Mouse (Mus musculus) A20 (cell line): ENCODE results near the gene Spsb3.

Experiments
- DNase-seq: peaks from one replicate; pipeline ENCODE4 v3.0.0-alpha.2; 2011; ENCODE audit warnings: low read depth, low spot score

Gene Spsb3

DNA sequence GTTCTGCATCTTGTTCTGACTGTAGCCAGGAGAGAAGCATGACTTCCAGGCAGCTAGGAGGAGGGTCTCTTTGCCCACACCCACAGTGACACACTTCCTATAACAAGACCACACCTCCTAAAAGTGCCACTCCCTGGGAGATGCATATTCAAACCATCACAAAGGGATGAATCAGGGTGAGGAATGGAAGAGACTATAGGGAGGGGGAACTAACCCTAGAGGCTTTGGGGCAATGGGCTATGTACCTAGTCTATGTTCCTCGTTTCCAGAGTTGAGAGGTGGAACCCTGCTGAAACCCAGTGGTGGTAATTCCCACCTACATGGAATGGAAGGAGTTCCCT is 12.1 kb upstream of the Spsb3 start:
- DNase-seq = no peak

DNA sequence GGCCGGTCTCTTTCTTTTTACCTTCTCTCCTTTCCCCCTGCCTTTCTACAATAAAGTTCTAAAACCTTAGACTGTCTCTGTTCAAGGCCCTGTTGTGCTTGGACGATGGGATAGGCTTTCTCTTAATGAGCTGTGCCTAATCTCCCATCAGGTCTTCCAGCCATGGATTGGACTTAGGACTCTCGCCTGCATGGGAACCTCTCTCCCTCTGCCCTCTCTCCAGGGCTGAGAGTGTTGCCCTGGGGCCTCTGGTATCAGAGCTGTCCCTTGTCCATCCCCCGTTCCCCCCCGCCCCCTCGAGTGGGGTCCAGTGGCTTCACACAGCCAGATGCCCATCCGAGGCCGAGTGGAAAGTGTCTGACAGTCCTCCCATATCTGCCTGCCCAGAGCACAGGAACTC is 11.5 kb upstream of the Spsb3 start:
- no peak for DNase-seq

- no peak for DNase-seq
Observed at GRCm38 (mm10) chr17:24877336-24878116, 8.9 kb upstream of the Spsb3 start.

GRCm38 (mm10) chr17:24878117-24878397 is 8.4 kb upstream of the Spsb3 start:
- no peak for DNase-seq

DNA sequence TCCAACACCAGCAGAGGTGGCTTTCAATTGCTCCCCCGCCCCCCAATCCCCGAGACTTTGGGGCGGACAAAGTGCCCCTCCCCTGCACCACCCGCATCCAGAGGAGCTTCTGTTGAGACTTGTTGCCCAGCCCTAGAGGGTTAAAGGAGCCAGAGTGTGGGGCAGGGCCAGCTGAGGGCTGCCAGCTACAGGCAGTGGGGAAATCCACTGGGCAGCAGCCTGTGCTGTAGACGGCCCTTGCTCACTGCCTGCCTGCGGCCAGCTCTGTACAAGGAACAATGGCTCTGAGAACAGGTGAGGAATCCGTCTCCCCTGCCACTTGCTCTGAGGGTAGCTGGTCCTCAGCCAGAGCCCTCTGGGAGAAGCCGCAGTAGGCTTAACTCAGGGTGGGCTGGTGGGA is 7.9 kb upstream of the Spsb3 start:
- DNase-seq = no peak

DNA sequence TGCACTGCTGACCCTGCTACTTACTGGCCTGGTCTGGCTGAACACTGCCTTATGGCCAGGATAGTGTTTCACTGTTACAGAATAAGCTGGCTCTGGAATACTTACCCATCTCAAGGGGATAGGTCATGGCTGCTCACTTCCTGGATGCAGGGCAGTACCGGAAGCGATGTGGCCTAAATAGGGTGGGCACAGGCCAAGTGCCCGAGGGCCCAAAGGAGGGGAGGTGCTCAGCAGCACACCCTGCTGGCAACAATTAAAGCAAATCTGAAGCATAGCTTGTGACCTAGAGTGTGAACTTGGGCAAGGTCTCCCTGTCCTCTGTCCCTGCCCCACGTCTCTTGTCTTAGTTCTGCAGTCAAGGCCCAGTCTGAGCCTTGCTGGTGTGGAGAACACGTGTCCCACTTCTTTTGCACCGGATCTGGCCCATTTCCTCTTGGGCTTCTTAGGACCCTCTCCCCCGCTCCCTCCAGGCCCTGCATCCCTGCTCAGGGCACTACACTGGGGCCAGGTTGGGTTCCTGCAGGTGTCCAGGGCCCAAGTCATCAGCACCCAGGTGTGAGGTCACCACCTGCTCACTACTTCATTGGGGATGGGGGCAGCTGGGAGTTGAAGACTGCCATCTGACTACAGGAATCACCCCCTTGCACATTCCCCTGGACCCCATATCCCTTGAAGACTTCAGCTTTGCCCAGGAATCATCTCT is 4.6 kb upstream of the Spsb3 start:
- DNase-seq = peak; percentile 59

DNA sequence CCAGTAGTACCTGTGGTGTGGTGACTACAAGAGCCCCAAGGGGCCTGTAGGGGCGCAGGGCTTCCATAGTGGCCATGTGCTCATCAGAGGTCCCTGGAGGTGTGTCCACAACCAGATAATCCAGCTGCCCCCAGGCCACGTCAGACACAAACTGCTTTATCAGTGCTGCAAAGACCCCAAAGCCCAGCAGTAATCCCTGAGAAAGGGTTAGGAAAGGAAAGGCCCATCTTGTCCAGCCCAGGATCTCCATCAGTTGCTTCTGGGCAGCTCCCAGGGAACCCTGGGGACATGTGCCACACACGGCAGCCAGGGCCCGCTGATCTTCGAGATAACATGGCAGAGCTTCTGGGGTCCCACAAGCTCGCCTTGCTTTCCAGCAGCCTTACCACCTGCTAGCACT is 2.1 kb upstream of the Spsb3 start:
- DNase-seq = no peak

DNA sequence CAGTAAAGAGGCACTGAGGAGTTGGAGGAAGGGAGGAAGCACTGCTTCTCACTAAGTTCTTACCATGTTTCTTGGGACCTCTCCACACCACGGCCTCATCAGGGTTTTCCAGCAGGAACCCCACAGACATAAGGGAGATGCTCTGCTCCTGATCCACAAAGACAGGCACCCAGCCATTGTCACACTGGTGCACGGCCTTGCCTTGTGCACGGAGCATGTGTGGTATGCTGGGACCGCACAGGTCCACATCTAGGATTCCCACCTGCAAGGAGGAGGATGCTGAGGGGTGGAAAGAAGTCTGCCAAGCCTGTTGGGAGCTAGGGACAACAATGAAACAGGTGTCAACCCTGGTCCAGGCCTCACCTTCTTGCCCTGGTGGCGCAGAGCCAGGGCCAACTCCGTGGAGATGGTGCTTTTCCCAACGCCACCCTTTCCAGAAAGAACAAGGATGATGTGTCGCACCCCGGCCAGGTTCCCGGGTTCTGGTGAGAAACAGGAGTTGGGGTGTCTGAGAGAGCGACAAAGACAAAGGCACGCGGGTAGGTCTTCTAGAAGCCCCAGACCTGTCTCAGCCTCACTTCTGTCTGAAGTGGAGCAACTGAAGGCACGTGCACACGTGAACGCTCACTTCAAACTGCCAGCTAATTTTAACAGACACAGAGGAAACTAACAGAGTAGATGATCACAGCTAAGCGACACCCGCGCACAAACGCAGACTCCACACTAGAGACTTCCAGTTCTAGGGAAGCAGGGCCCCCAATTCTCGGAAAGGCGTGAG is 898 bp upstream of the Spsb3 start:
- no peak for DNase-seq

DNA sequence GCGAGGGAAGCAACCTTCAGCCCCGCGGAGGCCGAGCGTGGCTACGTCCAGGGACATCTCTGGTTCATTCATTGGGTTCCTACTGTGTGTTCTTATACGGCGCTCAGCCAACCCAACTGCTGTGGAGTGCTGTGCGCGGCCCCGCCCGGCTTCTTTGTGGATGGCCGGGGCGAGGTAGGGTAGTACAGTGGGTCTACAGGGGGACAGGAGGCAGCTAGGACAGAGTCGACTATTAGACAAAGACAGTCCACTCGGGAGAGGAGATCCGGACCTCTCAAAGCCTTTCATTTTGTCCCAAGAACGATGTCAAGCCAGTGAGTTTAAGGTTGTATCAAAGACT is 459 bp downstream of the Spsb3 start:
- no peak for DNase-seq

GRCm38 (mm10) chr17:24887291-24888080 is 1.0 kb downstream of the Spsb3 start:
- DNase-seq = no peak

- DNase-seq = no peak
Observed at GRCm38 (mm10) chr17:24888862-24889261, 2.4 kb downstream of the Spsb3 start.

DNA sequence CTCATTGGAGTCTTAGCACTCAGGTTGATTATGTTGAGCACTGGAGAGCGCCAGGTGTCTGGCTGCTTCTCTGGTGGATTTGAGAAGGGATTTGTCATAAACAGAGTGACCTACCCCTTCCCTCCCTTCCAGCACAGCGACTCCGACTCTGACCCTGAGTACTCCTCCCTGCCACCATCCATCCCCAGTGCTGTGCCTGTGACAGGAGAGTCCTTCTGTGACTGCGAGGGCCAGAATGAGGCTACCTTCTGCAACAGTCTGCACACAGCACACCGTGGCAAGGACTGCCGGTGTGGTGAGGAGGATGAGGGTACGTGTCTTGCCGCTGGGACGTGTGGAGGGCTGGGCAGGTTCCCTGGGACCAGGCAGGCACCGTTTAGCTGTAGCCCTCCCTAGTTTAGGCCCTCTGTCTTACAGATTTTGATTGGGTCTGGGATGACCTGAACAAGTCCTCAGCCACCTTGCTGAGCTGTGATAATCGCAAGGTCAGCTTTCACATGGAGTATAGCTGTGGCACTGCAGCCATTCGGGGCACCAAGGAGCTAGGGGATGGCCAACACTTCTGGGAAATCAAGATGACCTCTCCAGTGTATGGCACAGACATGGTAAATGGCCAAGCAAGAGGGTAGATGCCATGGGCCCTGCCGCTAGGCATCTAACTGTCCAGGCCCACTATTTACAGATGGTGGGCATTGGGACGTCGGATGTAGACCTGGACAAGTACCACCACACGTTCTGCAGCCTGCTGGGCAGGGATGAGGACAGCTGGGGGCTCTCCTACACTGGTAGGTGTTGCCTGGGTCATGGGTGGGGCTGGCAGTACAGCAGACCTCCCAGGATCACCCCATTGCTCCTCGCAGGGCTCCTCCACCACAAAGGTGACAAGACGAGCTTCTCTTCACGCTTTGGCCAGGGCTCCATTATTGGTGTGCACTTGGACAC is 4.0 kb downstream of the Spsb3 start:
- DNase-seq = no peak

DNA sequence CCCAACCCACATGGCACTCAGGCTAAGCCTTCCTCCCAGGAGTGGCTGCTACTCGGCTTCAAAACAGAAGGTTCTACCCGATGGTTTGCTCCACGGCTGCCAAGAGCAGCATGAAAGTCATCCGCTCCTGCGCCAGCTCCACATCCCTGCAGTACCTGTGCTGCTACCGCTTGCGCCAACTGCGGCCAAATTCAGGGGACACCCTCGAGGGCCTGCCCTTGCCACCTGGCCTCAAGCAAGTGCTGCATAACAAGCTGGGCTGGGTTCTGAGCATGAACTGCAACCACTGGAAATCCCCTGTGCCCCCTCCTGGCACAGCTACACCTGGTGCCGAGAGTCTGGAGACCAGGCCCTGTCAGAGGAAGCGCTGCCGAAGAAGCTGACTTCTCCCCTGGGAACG is 4.9 kb downstream of the Spsb3 start:
- peak; percentile 60 for DNase-seq

DNA sequence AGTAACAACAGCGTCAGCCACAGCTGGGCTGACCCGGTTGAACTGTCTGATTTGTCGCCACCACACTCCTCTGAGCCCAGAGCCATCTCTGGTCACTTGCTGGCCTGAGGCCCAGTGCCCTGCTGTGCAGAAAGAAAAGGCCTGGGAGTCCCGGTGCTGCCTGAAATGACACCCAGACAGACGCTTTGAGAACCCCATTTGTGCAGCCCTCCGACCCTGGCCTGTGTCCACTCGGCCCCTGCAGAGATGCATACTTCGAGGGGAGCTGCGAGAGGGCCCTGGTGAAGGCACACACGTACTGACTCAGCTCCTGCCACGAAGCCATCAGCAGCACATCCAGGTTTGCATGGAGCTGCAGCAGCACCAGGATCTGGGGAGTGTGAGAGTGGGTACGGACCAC is 6.3 kb downstream of the Spsb3 start:
- no peak for DNase-seq

DNA sequence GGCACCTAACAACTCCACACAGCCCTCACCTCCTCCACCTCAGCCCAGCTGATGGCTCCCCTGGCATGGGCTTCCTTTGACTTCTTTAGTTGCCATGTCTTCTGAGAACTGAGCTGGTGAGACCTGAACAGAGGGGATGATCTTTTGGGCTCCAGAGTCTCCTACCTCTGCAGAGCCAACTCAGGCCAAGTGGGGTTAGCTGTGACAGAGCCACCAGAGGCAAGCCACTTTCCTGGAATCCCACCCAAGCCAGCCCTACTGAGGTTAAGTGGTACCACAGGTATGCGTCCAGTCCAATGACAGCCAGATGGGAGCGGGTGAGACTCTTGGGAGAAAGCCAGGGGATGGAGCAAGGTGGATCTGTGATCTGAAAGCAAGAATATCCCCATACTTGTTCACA is 6.8 kb downstream of the Spsb3 start:
- no peak for DNase-seq

GRCm38 (mm10) chr17:24894061-24894994 is 7.9 kb downstream of the Spsb3 start:
- peak; percentile 27 for DNase-seq

DNA sequence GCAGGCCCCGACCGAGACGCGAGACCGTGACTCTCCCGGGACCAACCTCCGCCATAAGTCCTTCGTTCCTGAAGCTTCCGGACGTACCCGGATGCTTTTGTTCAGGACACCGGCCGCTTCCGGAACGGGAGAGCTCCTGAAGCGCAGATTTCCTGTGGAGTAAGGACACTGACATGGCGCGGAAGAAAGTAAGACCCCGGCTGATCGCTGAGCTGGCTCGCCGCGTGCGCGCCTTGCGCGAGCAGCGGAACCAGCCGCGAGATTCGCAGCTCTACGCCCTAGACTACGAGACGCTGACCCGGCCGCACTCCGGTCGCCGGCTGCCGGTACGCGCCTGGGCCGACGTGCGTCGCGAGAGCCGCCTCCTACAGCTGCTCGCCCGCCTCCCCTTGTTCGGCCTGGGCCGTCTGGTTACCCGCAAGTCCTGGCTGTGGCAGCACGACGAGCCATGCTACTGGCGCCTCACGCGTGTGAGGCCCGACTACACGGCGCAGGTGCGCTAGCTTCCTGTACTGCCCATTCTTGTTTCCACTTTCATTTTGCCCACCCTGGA is 8.6 kb downstream of the Spsb3 start, which contains the start of the genes Eme2 and Mrps34:
Eme2 (minus strand) TSS at position 93 of the 553 bp plus-strand sequence.
Mrps34 (plus strand) TSS at position 122 of the 553 bp plus-strand sequence.
- peak; percentile 90 for DNase-seq

- DNase-seq = no peak
Observed at GRCm38 (mm10) chr17:24895571-24896240, 9.3 kb downstream of the Spsb3 start.
